Mouse (Mus musculus): ENCODE measurements around the gene Uhrf2.

DNA sequence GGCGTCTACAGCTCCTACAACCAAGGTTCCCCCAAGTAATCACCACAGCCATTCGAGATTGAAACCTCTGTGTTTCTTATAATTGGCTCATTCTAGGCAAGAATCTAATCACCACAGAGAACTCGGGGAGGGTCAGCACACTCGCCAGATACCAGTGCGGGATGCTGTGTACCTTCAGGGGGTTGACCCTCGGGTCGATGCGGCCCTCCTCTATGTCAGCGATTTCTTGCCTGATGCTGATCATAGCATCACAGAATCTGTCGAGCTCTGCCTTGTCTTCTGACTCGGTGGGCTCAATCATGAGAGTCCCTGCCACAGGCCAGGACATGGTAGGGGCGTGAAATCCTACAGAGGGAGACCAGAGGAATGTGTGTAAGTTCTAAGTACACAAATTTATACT is 70.3 kb downstream of the Uhrf2 start:
- TF ChIP-seq CTCF (IDR thresholded peaks at IDR 0.05; ENCODE audit: insufficient read depth, low read depth, low read length) (no peak), POLR2A (IDR thresholded peaks at IDR 0.05; ENCODE audit: insufficient read depth, low read depth, low read length) (no peak)

Data from olfactory bulb, adult 2 months (tissue).